Mouse (Mus musculus) testis, adult 2 months (tissue): ENCODE measurements around the gene Ptpn23. TPM values are rescaled to one million over a fixed set of nuclear protein-coding genes. Genes with fewer than 3 reads are reported as not detected.

ENCODE experiments used
- H3K27ac ChIP-seq: fragments of 200-500 bp; 2 replicates; pipeline ENCODE4 v1.5.1; 2012; ENCODE audit warnings: low read depth, low read length; ENCODE audit not compliant: control insufficient read depth, insufficient read depth
- H3K27me3 ChIP-seq: fragments of 200-500 bp; 2 replicates; pipeline ENCODE4 v1.6.1; 2012; ENCODE audit warnings: mild to moderate bottlenecking, low read length, moderate library complexity; ENCODE audit not compliant: control insufficient read depth, insufficient read depth
- H3K36me3 ChIP-seq: fragments of 200-500 bp; 2 replicates; pipeline ENCODE4 v1.6.1; 2012; ENCODE audit warnings: mild to moderate bottlenecking, low read length; ENCODE audit not compliant: control insufficient read depth, insufficient read depth
- H3K4me1 ChIP-seq: fragments of 200-500 bp; 2 replicates; pipeline ENCODE4 v1.6.1; 2012; ENCODE audit warnings: low read length; ENCODE audit not compliant: control insufficient read depth, insufficient read depth
- H3K4me3 ChIP-seq: fragments of 200-500 bp; 2 replicates; pipeline ENCODE4 v1.5.1; 2012; ENCODE audit warnings: low read depth, mild to moderate bottlenecking, low read length, moderate library complexity, mixed read lengths; ENCODE audit not compliant: control insufficient read depth
- CTCF ChIP-seq: fragments of 200-500 bp; IDR thresholded peaks from 2 replicates; pipeline ENCODE4 v1.5.1; 2012; ENCODE audit warnings: low read depth, mild to moderate bottlenecking, inconsistent platforms, low read length, moderate library complexity; ENCODE audit not compliant: control insufficient read depth, insufficient read depth, insufficient replicate concordance
- POLR2A ChIP-seq: fragments of 200-500 bp; IDR thresholded peaks from 2 replicates; pipeline ENCODE4 v1.6.1; 2012; ENCODE audit warnings: low read depth, mild to moderate bottlenecking, inconsistent platforms, low read length, moderate library complexity; ENCODE audit not compliant: control insufficient read depth
- polyA plus RNA-seq: library from polyadenylated mRNA; depleted of rRNA; stranded (reverse); fragments of >200 nt; gene quantifications from 2 replicates; pipeline ENCODE4 v1.2.3, GENCODE M21; 2012

Gene Ptpn23
- polyA plus RNA-seq, 1 experiment: 32.3 TPM

DNA sequence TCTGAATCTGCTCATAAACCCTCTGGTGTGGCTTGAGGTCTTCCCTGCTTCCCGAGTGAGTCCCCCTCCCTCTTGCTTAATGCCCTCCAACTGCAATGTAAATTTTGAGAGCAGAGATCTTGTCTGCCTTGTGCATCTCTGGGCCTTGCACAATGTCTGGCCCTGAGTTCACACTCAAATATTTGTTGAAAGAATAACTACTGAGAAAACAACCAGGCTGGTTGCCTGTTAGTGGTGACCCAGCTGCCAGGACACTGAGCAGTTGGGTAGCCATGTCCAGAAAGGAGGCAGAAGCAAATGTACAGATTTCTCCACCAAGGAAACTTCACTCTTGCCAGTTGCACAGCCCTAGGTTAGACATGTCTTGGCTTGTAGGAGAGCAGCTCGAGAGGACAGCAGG is 49.7 kb downstream of the Ptpn23 start:
- no peaks in the 10 kb centered on the region for H3K36me3 ChIP-seq
- no peaks in the 10 kb centered on the region for H3K4me1 ChIP-seq
- H3K27ac ChIP-seq: no peak overlapping the region
- no peaks in the 10 kb centered on the region for H3K27me3 ChIP-seq
- TF ChIP-seq POLR2A: no peak
- TF ChIP-seq CTCF: no peak
- H3K4me3 ChIP-seq: no peak overlapping the region

- Histone ChIP-seq H3K4me1 (no peaks in the 10 kb centered on the region), H3K27me3 (no peaks in the 10 kb centered on the region), H3K27ac (no peak overlapping the region), H3K4me3 (no peak overlapping the region), H3K36me3 (no peaks in the 10 kb centered on the region)
- TF ChIP-seq POLR2A (no peak), CTCF (no peak)
Measured at GRCm38 (mm10) chr9:110351932-110352632, 55.9 kb downstream of the Ptpn23 start.

DNA sequence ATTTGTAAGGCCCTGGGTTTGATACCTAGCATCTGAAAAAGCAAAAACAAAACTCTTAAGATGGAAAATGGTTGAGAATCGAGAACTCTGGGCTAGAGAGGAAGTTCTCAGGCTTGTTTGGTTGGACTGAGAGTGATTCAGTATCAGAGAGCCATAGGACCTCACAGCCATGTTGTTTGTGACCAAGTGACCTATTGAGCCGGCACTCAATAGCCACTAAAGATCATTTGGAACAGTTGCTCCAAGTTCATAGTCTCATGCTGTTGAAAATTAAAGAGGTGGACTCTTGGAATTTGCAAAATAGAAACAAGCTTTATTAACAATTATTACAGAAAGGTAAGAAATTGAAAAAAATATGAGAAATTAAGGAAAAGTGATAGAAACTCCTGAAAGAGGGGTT is 56.7 kb downstream of the Ptpn23 start:
- TF ChIP-seq CTCF: no peak
- TF ChIP-seq POLR2A: no peak
- Histone ChIP-seq H3K4me3 (no peak overlapping the region), H3K36me3 (no peaks in the 10 kb centered on the region), H3K27me3 (no peaks in the 10 kb centered on the region), H3K27ac (no peak overlapping the region), H3K4me1 (no peaks in the 10 kb centered on the region)

GRCm38 (mm10) chr9:110350612-110351011 is 57.4 kb downstream of the Ptpn23 start:
- Histone ChIP-seq H3K4me1 (no peaks in the 10 kb centered on the region), H3K27ac (no peak overlapping the region), H3K4me3 (no peak overlapping the region), H3K27me3 (no peaks in the 10 kb centered on the region), H3K36me3 (no peaks in the 10 kb centered on the region)
- TF ChIP-seq CTCF: no peak
- no peak for TF ChIP-seq POLR2A

DNA sequence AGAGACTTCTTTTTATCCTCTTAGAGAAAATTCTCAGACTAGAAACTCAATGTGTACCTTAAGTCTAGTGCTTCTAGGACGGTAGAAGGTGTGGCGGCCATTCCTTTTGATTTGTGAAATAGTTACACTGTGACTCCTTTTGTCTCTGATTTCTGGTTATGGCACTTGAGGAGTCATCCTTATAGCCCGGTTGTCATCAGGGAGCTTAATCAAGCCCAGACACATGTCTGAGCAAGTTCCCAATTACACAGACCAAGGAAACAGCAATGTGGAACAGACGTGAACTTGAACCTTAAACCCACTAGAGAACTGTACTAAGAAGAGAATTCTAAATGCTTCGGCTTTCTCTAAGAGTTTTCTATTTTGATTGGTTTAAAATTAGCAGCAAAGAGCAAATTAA is 57.8 kb downstream of the Ptpn23 start:
- H3K27me3 ChIP-seq: no peaks in the 10 kb centered on the region

GRCm38 (mm10) chr9:110348899-110349298 is 59.1 kb downstream of the Ptpn23 start:
- H3K4me3 ChIP-seq: no peak overlapping the region
- H3K36me3 ChIP-seq: no peaks in the 10 kb centered on the region
- no peaks in the 10 kb centered on the region for H3K27me3 ChIP-seq
- TF ChIP-seq POLR2A (no peak), CTCF (no peak)
- no peak overlapping the region for H3K27ac ChIP-seq
- H3K4me1 ChIP-seq: no peaks in the 10 kb centered on the region

More for the DNA sequence above, 57.8 kb downstream of the Ptpn23 start:
- TF ChIP-seq CTCF: no peak
- TF ChIP-seq POLR2A: no peak
- Histone ChIP-seq H3K4me1 (no peaks in the 10 kb centered on the region), H3K36me3 (no peaks in the 10 kb centered on the region), H3K4me3 (no peak overlapping the region), H3K27ac (no peak overlapping the region)

- Histone ChIP-seq H3K4me3 (no peak overlapping the region), H3K27me3 (no peaks in the 10 kb centered on the region), H3K27ac (no peak overlapping the region), H3K36me3 (no peaks in the 10 kb centered on the region), H3K4me1 (no peaks in the 10 kb centered on the region)
- TF ChIP-seq POLR2A (no peak), CTCF (no peak)
Measured at GRCm38 (mm10) chr9:110345057-110345739, 62.8 kb downstream of the Ptpn23 start.
